Mouse (Mus musculus): Measurements from ENCODE around the gene Kmt2b. TPM values are rescaled to one million over a fixed set of nuclear protein-coding genes. Genes with fewer than 3 reads are reported as not detected.

Gene Kmt2b
- total and polyA plus RNA-seq, 3 experiments, result 15.6 to 25.6 (median 15.9) TPM

DNA sequence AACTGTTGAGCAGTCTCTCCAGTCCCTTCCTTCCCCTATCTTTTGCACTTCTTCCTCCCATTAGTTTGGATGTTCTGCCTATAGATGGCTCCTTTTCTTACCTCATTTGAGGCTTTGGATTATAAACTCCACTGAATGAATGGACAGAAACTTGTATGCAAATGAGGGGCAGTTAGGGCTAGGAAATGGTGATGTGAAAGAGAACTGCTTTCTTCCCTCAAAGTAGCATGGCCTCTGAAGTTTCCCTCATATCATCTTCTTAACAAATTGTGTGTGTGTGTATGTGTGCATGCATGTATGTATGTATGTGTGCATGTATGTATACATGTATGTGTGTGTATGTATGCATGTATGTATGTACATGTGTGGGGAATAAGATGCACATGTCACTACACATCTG is 40.5 kb upstream of the Kmt2b start:
- TF ChIP-seq EP300 (IDR thresholded peaks at IDR 0.05; ENCODE audit: insufficient read depth, low read depth, low read length) (no peak), CTCF (IDR thresholded peaks at IDR 0.05) (no peak), POLR2A (IDR thresholded peaks at IDR 0.05; ENCODE audit: insufficient read depth, low read depth, low read length) (no peak)
- no peak overlapping the region for H3K4me3 ChIP-seq
- peaks cover 4% of the 10 kb centered on the region for H3K4me1 ChIP-seq (ENCODE audit: control insufficient read depth, insufficient read depth, low read length)
- intact Hi-C loops (cut with DNase I), result no loop called here
- peaks cover 4% of the 10 kb centered on the region; the same call in 1 of the 2 replicates for H3K27me3 ChIP-seq (ENCODE audit: control insufficient read depth, insufficient read depth, low read length)
- H3K79me2 ChIP-seq (replicated peaks; ENCODE audit: control insufficient read depth, insufficient read depth, low read length), result no peaks in the 10 kb centered on the region; the same call in none of the 2 replicates
- H3K27ac ChIP-seq, result no peak overlapping the region
- H3K9ac ChIP-seq (ENCODE audit: low read depth, low read length), result no peak overlapping the region
- peaks cover 7% of the 10 kb centered on the region for H3K36me3 ChIP-seq (ENCODE audit: control insufficient read depth, insufficient read depth, low read length)
- DNase-seq, result no peak

DNA sequence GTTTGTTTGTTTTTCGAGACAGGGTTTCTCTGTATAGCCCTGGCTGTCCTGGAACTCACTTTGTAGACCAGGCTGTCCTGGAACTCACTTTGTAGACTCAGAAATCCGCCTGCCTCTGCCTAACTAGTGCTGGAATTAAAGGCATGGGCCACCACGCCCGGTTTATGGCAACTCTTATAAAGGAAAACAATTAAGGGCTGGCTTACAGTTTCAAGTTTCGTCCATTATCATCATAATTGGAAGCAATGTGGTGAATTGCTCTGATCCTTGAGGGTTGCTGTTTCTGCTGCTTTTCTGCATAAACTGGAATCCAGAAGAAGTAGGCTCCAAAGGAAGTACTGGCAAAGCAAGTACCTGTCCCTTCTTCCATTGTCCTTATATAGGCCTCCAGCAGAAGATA is 38.1 kb upstream of the Kmt2b start:
- peaks cover 10% of the 10 kb centered on the region for H3K36me3 ChIP-seq (ENCODE audit: control insufficient read depth, insufficient read depth, low read length)
- no peak overlapping the region for H3K9ac ChIP-seq (ENCODE audit: low read depth, low read length)
- DNase-seq, result no peak
- no peaks in the 10 kb centered on the region for H3K27me3 ChIP-seq (ENCODE audit: control insufficient read depth, insufficient read depth, low read length)
- H3K27ac ChIP-seq, result no peak overlapping the region
- intact Hi-C loops (cut with DNase I), result loop anchor here (2.0 kb wide), 1 partner anchor 24 kb away; the partner anchor contains the start of gene Rbm42
- WGBS, result 86% methylated on average over 5 of the region's 5 CpGs
- peaks cover 4% of the 10 kb centered on the region for H3K4me1 ChIP-seq (ENCODE audit: control insufficient read depth, insufficient read depth, low read length)
- no peak for TF ChIP-seq CTCF (IDR thresholded peaks at IDR 0.05)
- TF ChIP-seq POLR2A (IDR thresholded peaks at IDR 0.05; ENCODE audit: insufficient read depth, low read depth, low read length), result no peak
- no peak for TF ChIP-seq EP300 (IDR thresholded peaks at IDR 0.05; ENCODE audit: insufficient read depth, low read depth, low read length)
- no peak overlapping the region for H3K4me3 ChIP-seq
- H3K79me2 ChIP-seq (replicated peaks; ENCODE audit: control insufficient read depth, insufficient read depth, low read length), result peaks cover 2% of the 10 kb centered on the region

DNA sequence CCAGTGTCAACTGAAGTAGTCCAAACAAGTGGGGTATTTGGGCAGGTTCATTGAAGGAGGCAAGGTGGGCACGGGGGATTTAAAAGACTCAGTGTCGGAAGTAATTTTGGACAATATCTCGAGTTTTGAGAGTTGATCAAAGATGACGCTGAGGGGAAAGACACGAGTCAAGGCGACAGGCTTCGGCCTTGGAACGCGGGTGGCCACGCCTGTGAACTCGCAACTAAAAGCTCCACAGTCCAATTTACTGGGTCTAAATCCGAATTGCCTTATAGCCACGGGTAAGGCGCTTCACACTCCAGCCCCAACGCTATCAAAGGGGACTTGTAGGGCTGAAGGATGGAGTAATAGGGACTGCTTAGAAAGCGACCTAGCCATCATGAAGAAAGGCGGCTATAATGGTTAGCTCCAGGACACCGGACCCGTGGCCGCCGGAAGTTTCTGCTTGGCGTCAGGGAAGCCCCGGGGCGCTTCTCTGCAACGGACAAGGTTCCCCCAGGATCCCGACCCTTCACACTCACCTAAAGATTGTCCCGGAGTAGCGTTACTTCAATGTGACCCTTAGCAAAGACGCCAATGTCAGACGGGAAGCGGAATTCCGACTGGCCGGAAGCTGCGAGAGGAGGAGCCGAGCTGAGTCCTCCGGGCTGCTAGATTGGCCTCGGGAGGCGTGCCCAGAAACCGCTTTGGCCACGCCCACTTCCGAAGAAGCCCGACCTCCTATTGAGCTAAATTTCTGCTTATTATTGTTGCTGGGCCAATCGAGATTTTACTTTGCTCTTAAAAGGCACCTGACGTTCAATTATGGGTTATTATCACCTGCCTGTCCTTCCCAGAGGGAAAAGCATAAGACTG is 37.2 kb upstream of the Kmt2b start, which contains the start of gene Cox6b1:
TSS of gene Cox6b1 (minus strand) at position 622 of the 855 bp plus-strand sequence.
- H3K4me3 ChIP-seq, result peak within 1 kb of the TSS; percentile 71
- peaks cover 13% of the 10 kb centered on the region for H3K36me3 ChIP-seq (ENCODE audit: control insufficient read depth, insufficient read depth, low read length)
- H3K9ac ChIP-seq (ENCODE audit: low read depth, low read length), result peak within 1 kb of the TSS; percentile 91
- peaks cover 2% of the 10 kb centered on the region for H3K79me2 ChIP-seq (replicated peaks; ENCODE audit: control insufficient read depth, insufficient read depth, low read length)
- peak; percentile 89 to 92 for DNase-seq
- under 1% methylated on average over 44 of the region's 44 CpGs for WGBS
- peaks cover 4% of the 10 kb centered on the region for H3K4me1 ChIP-seq (ENCODE audit: control insufficient read depth, insufficient read depth, low read length)
- no peaks in the 10 kb centered on the region for H3K27me3 ChIP-seq (ENCODE audit: control insufficient read depth, insufficient read depth, low read length)
- TF ChIP-seq EP300 (IDR thresholded peaks at IDR 0.05; ENCODE audit: insufficient read depth, low read depth, low read length), result 0 out of 2 replicates have a peak, but pooled peaks have one; percentile 18
- TF ChIP-seq POLR2A (IDR thresholded peaks at IDR 0.05; ENCODE audit: insufficient read depth, low read depth, low read length), result peak; percentile 88
- no peak for TF ChIP-seq CTCF (IDR thresholded peaks at IDR 0.05)
- intact Hi-C loops (cut with DNase I), result loop anchor here (1.0 to 2.0 kb wide), 2 partner anchors 25 to 36 kb away; partner anchors contain the start of gene Rbm42
- H3K27ac ChIP-seq, result peak within 1 kb of the TSS; percentile 94

DNA sequence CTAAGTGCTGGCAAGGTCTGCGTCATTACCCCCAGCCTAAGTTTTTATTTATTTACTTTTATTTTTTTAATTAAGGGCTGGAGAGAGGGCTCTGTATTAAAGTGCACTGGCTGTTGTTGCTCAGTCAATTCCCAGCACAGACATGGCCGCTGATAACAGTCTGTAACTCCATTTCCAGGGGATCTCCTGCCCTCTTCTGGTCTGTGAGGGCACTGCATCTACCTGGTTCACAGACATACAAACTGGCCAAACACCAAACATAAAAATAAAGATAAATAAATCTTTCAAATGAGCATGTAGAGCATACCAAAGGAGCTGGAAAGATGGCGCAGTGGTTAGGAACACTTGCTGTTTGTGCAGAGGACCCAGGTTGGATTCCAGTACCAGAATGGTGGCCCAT is 30.7 kb upstream of the Kmt2b start:
- H3K27me3 ChIP-seq (ENCODE audit: control insufficient read depth, insufficient read depth, low read length), result no peaks in the 10 kb centered on the region
- no peak overlapping the region for H3K4me3 ChIP-seq
- intact Hi-C loops (cut with DNase I), result no loop called here
- no peak for TF ChIP-seq POLR2A (IDR thresholded peaks at IDR 0.05; ENCODE audit: insufficient read depth, low read depth, low read length)
- peak; percentile 76 for TF ChIP-seq CTCF (IDR thresholded peaks at IDR 0.05)
- no peak for TF ChIP-seq EP300 (IDR thresholded peaks at IDR 0.05; ENCODE audit: insufficient read depth, low read depth, low read length)
- H3K4me1 ChIP-seq (ENCODE audit: control insufficient read depth, insufficient read depth, low read length), result no peaks in the 10 kb centered on the region; the same call in 1 of the 2 replicates
- peaks cover 12% of the 10 kb centered on the region for H3K36me3 ChIP-seq (ENCODE audit: control insufficient read depth, insufficient read depth, low read length)
- H3K9ac ChIP-seq (ENCODE audit: low read depth, low read length), result no peak overlapping the region
- peak in 1 of 2 experiments; percentile 37 for DNase-seq
- WGBS, result 90% methylated on average over 3 of the region's 3 CpGs
- H3K27ac ChIP-seq, result no peak overlapping the region
- H3K79me2 ChIP-seq (replicated peaks; ENCODE audit: control insufficient read depth, insufficient read depth, low read length), result peaks cover 2% of the 10 kb centered on the region; the same call in 1 of the 2 replicates

DNA sequence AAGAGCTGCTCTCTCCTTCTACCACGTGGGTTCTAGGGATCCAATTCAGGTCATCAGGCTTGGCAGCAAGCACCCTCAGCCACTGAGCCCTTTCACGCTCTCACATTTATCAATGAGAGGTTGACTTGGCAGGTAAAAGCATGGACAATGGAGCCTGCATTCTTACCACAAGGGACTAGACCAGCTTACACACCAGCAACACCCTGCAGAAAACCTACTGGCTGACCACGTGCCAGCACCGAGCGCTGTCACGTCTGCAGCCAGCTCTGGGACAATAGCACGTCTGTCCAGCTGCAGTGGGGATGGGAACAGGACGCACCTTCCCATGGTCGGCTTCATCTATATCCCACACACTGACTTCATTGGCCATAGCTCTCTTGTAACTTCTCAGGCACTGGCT is 30.1 kb upstream of the Kmt2b start:
- Histone ChIP-seq H3K36me3 (ENCODE audit: control insufficient read depth, insufficient read depth, low read length) (peaks cover 9% of the 10 kb centered on the region), H3K27ac (no peak overlapping the region), H3K9ac (ENCODE audit: low read depth, low read length) (no peak overlapping the region), H3K27me3 (ENCODE audit: control insufficient read depth, insufficient read depth, low read length) (no peaks in the 10 kb centered on the region), H3K4me3 (no peak overlapping the region), H3K4me1 (ENCODE audit: control insufficient read depth, insufficient read depth, low read length) (no peaks in the 10 kb centered on the region), H3K79me2 (replicated peaks; ENCODE audit: control insufficient read depth, insufficient read depth, low read length) (peaks cover 2% of the 10 kb centered on the region; the same call in 1 of the 2 replicates)
- intact Hi-C loops (cut with DNase I), result no loop called here
- TF ChIP-seq CTCF (IDR thresholded peaks at IDR 0.05), result no peak; the same call in 1 of the 2 replicates
- peak; percentile 53; the same call in 1 of the 2 replicates for TF ChIP-seq EP300 (IDR thresholded peaks at IDR 0.05; ENCODE audit: insufficient read depth, low read depth, low read length)
- peak in 1 of 2 experiments; percentile 31 for DNase-seq
- 72% methylated on average over 9 of the region's 9 CpGs for WGBS

All from heart, adult 2 months (tissue).